Mouse (Mus musculus): Measurements from ENCODE around the gene Pet100. TPM values are rescaled to one million over a fixed set of nuclear protein-coding genes. Genes with fewer than 3 reads are reported as not detected.
A peak's percentile ranks its signal among the peaks of the same experiment; 100 is the strongest.
"Not testable (repeated sequence)": the region's sequence is repeated elsewhere in the genome, so short reads cannot be mapped to it uniquely, and the experiment has no call there.

Gene Pet100
- polyA plus RNA-seq (2015; fragmentation: Nextera tagmentation; extraction: Ambion mirVana): 107 and 112 TPM in 2 replicates

- under 1% methylated on average over 37 of the region's 37 CpGs for WGBS
- no peak within 1 kb of the TSS for H3K27ac ChIP-seq (replicated peaks)
- H3K4me1 ChIP-seq: peaks cover 22% of the 10 kb centered on the region
- peaks cover 20% of the 10 kb centered on the region for H3K36me3 ChIP-seq
- H3K27me3 ChIP-seq: no peaks in the 10 kb centered on the region
- peak within 1 kb of the TSS; percentile 75 for H3K9ac ChIP-seq (replicated peaks)
- H3K4me3 ChIP-seq: peak within 1 kb of the TSS; percentile 65
- peak; percentile 96 for ATAC-seq (replicated peaks)
- peak within 1 kb of the TSS; percentile 88 for H3K4me2 ChIP-seq (replicated peaks)
- H3K9me3 ChIP-seq: no peaks in the 10 kb centered on the region
Measured at GRCm38 (mm10) chr8:3621199-3621970, at the start of gene Pet100, which contains the start of gene Xab2. TSS of gene Pet100 (plus strand) at chr8:3621548. TSS of gene Xab2 (minus strand) at chr8:3621316.

GRCm38 (mm10) chr8:3574546-3574945, 46.8 kb upstream of the Pet100 start:
- H3K9ac ChIP-seq (replicated peaks): no peak overlapping the region
- H3K27ac ChIP-seq (replicated peaks): no peak overlapping the region
- H3K27me3 ChIP-seq: no peaks in the 10 kb centered on the region
- no peaks in the 10 kb centered on the region for H3K9me3 ChIP-seq
- no peak overlapping the region for H3K4me2 ChIP-seq (replicated peaks)
- no peak overlapping the region for H3K4me3 ChIP-seq
- no peaks in the 10 kb centered on the region for H3K36me3 ChIP-seq
- 95% methylated on average over 3 of the region's 3 CpGs for WGBS
- ATAC-seq (replicated peaks): no peak
- no peaks in the 10 kb centered on the region for H3K4me1 ChIP-seq

GRCm38 (mm10) chr8:3576211-3576960, 45.0 kb upstream of the Pet100 start:
- Histone ChIP-seq H3K36me3 (no peaks in the 10 kb centered on the region), H3K4me3 (no peak overlapping the region), H3K9ac (replicated peaks) (no peak overlapping the region), H3K9me3 (no peaks in the 10 kb centered on the region), H3K27me3 (no peaks in the 10 kb centered on the region), H3K27ac (replicated peaks) (no peak overlapping the region), H3K4me1 (no peaks in the 10 kb centered on the region), H3K4me2 (replicated peaks) (no peak overlapping the region)
- WGBS: 81% methylated on average over 15 of the region's 15 CpGs
- ATAC-seq (replicated peaks): no peak

GRCm38 (mm10) chr8:3579390-3580364, 41.7 kb upstream of the Pet100 start:
- Histone ChIP-seq H3K4me1 (no peaks in the 10 kb centered on the region), H3K9ac (replicated peaks) (no peak overlapping the region), H3K4me2 (replicated peaks) (no peak overlapping the region), H3K27ac (replicated peaks) (no peak overlapping the region), H3K36me3 (no peaks in the 10 kb centered on the region), H3K27me3 (no peaks in the 10 kb centered on the region), H3K4me3 (no peak overlapping the region), H3K9me3 (no peaks in the 10 kb centered on the region)
- ATAC-seq (replicated peaks): no peak
- WGBS: 84% methylated on average over 9 of the region's 9 CpGs

- not testable (repeated sequence) for H3K4me1 ChIP-seq; H3K36me3 ChIP-seq; H3K27ac ChIP-seq (replicated peaks); H3K4me2 ChIP-seq (replicated peaks); H3K9ac ChIP-seq (replicated peaks); H3K4me3 ChIP-seq; ATAC-seq (replicated peaks); H3K9me3 ChIP-seq; H3K27me3 ChIP-seq
- WGBS: 95% methylated on average over 3 of the region's 3 CpGs
Measured at GRCm38 (mm10) chr8:3581961-3582360, 39.4 kb upstream of the Pet100 start.

GRCm38 (mm10) chr8:3586452-3586851, 34.9 kb upstream of the Pet100 start:
- ATAC-seq (replicated peaks): no peak
- no peaks in the 10 kb centered on the region for H3K27me3 ChIP-seq
- WGBS: 96% methylated on average over 2 of the region's 2 CpGs
- H3K9me3 ChIP-seq: no peaks in the 10 kb centered on the region
- no peak overlapping the region for H3K4me2 ChIP-seq (replicated peaks)
- H3K36me3 ChIP-seq: no peaks in the 10 kb centered on the region
- H3K27ac ChIP-seq (replicated peaks): no peak overlapping the region
- H3K4me1 ChIP-seq: no peaks in the 10 kb centered on the region
- no peak overlapping the region for H3K4me3 ChIP-seq
- H3K9ac ChIP-seq (replicated peaks): no peak overlapping the region

- no peaks in the 10 kb centered on the region for H3K36me3 ChIP-seq
- no peak for ATAC-seq (replicated peaks)
- H3K9ac ChIP-seq (replicated peaks): peak within 1 kb of the TSS; percentile 79
- H3K9me3 ChIP-seq: no peaks in the 10 kb centered on the region
- H3K4me1 ChIP-seq: no peaks in the 10 kb centered on the region
- H3K27ac ChIP-seq (replicated peaks): peak within 1 kb of the TSS; percentile 88
- peak within 1 kb of the TSS; percentile 63 for H3K4me2 ChIP-seq (replicated peaks)
- peak within 1 kb of the TSS; percentile 80 for H3K4me3 ChIP-seq
- H3K27me3 ChIP-seq: no peaks in the 10 kb centered on the region
- WGBS: 2% methylated on average over 7 of the region's 7 CpGs
Measured at GRCm38 (mm10) chr8:3586993-3587390, 34.4 kb upstream of the Pet100 start, which contains the start of gene Camsap3. TSS of gene Camsap3 (plus strand) at chr8:3587293.

- peak overlapping the region; percentile 88 for H3K27ac ChIP-seq (replicated peaks)
- H3K4me3 ChIP-seq: peak overlapping the region; percentile 80
- H3K27me3 ChIP-seq: no peaks in the 10 kb centered on the region
- ATAC-seq (replicated peaks): peak; percentile 84
- peak overlapping the region; percentile 63 for H3K4me2 ChIP-seq (replicated peaks)
- H3K4me1 ChIP-seq: no peaks in the 10 kb centered on the region
- H3K9me3 ChIP-seq: no peaks in the 10 kb centered on the region
- H3K9ac ChIP-seq (replicated peaks): peak overlapping the region; percentile 79
- no peaks in the 10 kb centered on the region for H3K36me3 ChIP-seq
- under 1% methylated on average over 74 of the region's 77 CpGs for WGBS
Measured at GRCm38 (mm10) chr8:3587391-3588257, 33.7 kb upstream of the Pet100 start.

- no peaks in the 10 kb centered on the region for H3K4me1 ChIP-seq
- H3K9ac ChIP-seq (replicated peaks): peak overlapping the region; percentile 79
- peak overlapping the region; percentile 63 for H3K4me2 ChIP-seq (replicated peaks)
- no peaks in the 10 kb centered on the region for H3K27me3 ChIP-seq
- H3K4me3 ChIP-seq: peak overlapping the region; percentile 80
- H3K36me3 ChIP-seq: no peaks in the 10 kb centered on the region
- H3K9me3 ChIP-seq: no peaks in the 10 kb centered on the region
- ATAC-seq (replicated peaks): peak; percentile 73
- under 1% methylated on average over 11 of the region's 11 CpGs for WGBS
- H3K27ac ChIP-seq (replicated peaks): peak overlapping the region; percentile 88
Measured at GRCm38 (mm10) chr8:3588258-3588633, 33.1 kb upstream of the Pet100 start.

- Histone ChIP-seq H3K4me2 (replicated peaks) (no peak overlapping the region), H3K9ac (replicated peaks) (no peak overlapping the region), H3K9me3 (no peaks in the 10 kb centered on the region), H3K27me3 (no peaks in the 10 kb centered on the region), H3K4me3 (no peak overlapping the region), H3K27ac (replicated peaks) (no peak overlapping the region), H3K4me1 (peaks cover 4% of the 10 kb centered on the region; the same call in 1 of the 2 replicates), H3K36me3 (0 out of 2 replicates have a peak, but pooled peaks cover 8% of the 10 kb centered on the region)
- ATAC-seq (replicated peaks): no peak
- WGBS: 61% methylated on average over 3 of the region's 3 CpGs
Measured at GRCm38 (mm10) chr8:3593470-3593869, 27.9 kb upstream of the Pet100 start.

- WGBS: 90% methylated on average over 2 of the region's 2 CpGs
- H3K36me3 ChIP-seq: peaks cover 18% of the 10 kb centered on the region
- H3K9ac ChIP-seq (replicated peaks): no peak overlapping the region
- H3K27ac ChIP-seq (replicated peaks): no peak overlapping the region
- H3K27me3 ChIP-seq: no peaks in the 10 kb centered on the region
- no peaks in the 10 kb centered on the region for H3K9me3 ChIP-seq
- H3K4me3 ChIP-seq: no peak overlapping the region
- ATAC-seq (replicated peaks): no peak
- no peak overlapping the region for H3K4me2 ChIP-seq (replicated peaks)
- H3K4me1 ChIP-seq: peaks cover 4% of the 10 kb centered on the region; the same call in 1 of the 2 replicates
Measured at GRCm38 (mm10) chr8:3594466-3594865, 26.9 kb upstream of the Pet100 start.
